Mouse (Mus musculus) CD4-positive, CD25-positive, alpha-beta regulatory T cell, adult 2 months (primary cell): ENCODE data around the gene Gm42906.

ENCODE experiments used
- DNase-seq: peaks from one replicate; pipeline ENCODE4 v3.0.0-alpha.2; 2012; ENCODE audit warnings: low read depth, low spot score

The Gm42906 gene

DNA sequence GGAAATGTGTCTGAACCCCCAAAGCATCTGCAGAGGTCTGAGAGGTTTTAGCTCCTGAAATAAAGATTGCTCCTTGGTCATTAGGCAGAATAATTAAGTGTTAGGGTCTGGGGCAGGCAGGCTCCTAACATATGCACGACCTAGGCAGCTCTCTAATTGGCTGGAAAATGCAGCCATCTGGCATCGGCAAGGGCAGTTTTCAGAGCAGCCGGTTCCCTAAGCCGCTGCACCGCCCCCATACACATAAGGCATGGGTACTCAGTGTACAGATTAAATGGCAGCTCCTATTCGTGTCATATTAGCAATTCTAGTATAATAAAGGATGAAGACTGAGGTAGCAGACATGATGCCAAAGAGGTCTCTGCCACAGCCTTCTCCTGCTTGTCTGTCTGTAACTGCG lies 400.8 kb downstream of the Gm42906 start:
- DNase-seq, result no peak

DNA sequence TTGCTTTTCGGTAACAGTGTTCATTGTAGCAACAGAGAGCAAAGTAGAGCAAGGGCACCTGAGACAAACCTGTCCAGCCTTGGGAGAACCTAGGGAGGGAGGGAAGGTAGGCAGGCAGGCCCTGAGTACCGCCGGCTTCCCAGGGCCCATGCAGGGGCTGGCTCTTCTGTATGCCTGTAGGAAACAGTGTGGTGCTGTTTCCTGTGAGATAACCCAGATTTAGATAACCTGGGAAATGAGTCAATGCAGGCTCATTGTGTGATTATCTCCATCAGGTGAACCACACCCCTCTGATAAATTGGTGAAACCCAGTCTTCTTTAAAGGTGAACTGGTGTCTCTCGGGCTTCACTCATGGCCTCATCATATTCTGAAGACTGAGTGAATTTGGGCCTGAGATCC lies 401.9 kb downstream of the Gm42906 start:
- DNase-seq, result no peak

DNA sequence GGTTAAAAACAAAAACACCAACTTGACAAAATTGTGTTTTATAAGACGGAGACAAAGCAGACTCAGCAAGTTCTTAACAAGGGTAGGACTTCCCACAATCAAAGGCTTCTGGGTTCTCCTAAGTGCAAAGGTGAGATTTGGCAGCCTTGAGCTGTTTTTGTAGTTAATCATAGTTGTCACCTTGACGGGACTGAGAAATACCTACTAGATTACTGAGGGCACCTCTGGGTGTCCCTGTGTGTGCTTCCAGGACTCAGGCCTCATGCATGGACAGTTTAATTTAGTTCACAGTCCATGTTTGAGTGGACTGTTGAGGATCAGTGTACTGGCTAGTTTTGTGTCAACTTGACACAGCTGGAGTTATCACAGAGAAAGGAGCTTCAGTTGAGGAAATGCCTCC lies 403.5 kb downstream of the Gm42906 start:
- no peak for DNase-seq

DNA sequence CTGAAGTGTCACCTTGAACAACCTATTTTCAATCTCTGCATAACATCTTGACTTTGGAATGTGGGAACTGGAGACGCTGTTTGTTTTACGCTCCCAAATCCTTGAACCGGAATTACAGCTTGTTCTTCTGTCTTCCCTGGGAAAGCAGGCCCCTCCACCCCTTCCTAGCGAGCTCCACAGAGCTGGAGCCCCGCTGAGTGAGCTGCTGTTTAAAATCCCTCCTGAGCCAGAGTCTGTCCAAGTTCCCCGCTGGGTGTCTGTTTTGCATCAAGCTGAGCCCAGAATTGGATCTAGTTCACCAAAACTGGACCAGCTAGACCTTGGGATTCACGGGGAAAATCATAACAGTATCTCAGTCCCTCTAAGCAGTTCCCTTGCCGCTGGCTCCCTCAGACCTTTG lies 404.5 kb downstream of the Gm42906 start:
- no peak for DNase-seq

DNA sequence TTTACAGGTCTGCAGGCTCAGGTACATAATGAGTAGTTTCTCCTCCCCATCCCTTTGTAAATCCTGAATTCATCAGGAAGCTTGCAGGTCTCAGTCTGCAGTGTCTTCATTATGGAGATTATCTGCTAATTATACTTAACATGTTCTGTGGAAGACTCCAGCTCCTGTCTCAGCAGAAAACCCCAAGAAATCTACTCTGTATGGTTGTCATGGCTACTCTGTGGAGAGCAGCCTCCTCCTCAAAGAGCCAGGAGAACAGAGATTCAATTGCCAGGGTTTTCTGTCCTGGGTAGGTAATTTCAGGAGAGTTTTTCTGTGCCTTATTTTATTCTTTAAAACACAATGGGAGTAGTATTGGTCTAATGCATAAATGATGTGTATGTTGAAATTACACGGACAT lies 405.0 kb downstream of the Gm42906 start:
- no peak for DNase-seq

DNA sequence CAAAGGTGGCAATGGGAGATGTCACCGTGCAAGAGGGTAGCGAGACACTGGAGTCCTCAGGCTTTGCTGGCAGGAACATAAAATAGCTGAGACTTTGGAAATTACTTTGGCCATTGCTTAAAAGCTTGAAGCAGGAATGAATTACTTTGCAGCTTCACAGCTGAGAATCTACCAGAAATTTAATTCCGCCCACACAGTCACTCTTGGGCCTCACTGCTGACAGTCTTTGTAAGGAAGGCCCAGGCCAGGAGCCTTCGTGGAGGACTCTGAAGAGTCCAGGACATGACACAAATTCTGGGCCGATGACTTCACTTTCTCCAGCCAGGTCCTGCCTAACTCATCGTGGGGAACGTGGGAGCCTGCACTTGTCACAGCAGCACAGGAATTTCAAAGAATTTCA lies 405.9 kb downstream of the Gm42906 start:
- no peak for DNase-seq

DNA sequence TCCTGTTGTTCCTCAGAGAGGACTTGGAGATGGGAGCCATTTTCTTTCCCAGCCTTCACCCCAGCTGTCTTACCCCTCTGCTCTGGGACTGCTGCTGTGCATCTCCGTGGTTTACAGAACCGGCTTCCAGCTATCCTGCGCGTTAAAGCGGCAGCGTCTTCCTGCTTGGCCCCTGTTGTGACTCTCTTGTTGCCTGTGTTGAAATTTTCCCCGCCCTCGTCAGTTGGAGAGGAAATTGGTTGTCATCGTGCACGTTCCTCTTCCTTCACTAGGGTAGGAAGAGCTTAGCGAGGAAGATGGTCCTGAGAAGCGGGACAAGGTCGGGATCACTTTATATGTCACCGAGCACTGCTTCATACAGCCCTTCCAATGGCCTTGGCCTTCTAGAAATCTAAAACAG lies 407.1 kb downstream of the Gm42906 start:
- DNase-seq, result no peak

DNA sequence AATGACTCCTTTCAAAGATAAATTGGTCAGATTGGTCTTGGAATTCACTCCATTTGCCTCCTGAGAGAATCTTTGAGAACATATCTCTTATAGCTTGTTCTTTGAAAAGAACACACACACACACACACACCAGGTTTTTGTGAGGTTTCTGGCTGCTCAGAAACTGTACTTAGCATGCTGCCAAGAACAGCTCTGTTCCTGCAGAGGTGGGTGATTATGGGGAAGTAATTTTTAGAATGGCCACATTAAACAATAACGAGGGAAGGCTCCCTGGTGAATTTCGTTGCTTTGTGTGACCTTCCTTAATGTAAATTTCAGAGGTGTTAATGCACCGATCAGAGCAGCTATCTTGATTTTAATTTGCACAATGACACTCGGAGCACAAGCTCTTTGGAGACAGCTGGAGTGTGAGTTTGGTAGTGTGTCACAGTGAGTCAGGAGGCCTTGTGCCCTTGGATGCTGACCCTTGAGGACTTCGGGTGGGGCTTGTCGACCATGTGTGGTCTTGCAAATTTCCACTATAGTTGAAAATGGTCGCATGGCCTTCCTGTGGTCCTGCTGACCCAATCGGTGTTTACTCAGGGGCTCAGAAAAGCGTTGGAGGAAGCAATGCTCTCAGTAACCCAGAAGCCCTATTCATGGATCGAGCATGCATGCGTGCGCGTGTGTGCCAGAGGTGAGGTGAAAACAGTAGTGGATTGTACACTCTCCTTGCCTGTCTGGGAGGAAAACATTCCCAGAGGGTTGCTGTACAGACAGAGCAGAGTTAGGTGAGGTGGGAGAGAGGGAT lies 407.7 kb downstream of the Gm42906 start:
- no peak for DNase-seq

DNA sequence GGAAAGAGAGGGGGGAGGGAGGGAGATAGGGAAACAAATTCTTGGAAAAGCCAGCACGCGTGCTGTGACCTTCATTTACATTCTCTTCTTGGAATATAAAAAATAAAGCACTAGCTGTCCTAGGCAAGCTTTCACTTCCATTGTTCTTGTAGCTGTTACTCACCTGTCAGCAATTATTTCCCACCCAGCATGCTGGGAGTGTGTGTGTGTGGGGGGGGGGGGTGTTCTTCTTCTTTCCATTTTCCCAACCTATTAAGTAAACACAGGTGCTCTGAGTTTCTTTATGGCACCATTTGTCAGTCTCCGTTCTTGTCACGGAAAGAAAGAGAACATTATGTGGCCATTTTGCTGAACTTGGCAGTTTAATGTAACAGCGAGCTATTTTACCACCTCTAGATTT lies 409.0 kb downstream of the Gm42906 start:
- no peak for DNase-seq

DNA sequence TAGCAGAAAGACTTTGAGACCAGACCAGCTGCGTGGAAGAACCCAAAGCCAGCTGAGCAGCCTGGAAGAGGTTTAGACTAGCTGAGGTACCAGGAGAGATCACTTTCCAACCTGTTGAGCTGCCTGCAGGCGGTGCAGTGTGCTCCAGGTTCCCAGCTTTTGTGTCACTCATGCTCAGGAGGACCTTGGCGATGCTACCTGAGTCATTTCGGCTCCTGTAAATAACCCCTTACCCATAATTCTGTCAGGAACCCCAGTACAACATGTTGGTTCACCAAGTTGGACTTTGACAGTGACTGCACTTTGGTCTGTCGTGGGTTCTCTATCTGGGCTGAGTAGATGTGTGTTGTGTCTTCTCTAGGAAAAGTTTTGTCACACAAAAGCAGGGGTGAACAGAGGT lies 409.5 kb downstream of the Gm42906 start:
- no peak for DNase-seq
